Mouse (Mus musculus): ENCODE results near the gene Nr1h2. TPM values are rescaled to one million over a fixed set of nuclear protein-coding genes. Genes with fewer than 3 reads are reported as not detected.

Gene Nr1h2
- 70.2 and 72.1 TPM in 2 replicates for polyA plus RNA-seq (2014; fragmentation: Nextera tagmentation; extraction: Ambion mirVana)

GRCm38 (mm10) chr7:44553826-44554225 is at the start of gene Nr1h2:
TSS of gene Nr1h2 (minus strand) at chr7:44553951.
- Histone ChIP-seq H3K4me3 (ENCODE audit: low read depth, low read length) (peak within 1 kb of the TSS; percentile 85), H3K9me3 (ENCODE audit: control insufficient read depth, low read length) (no peaks in the 10 kb centered on the region), H3K4me1 (ENCODE audit: control insufficient read depth, insufficient read depth, low read length) (peaks cover 3% of the 10 kb centered on the region; the same call in 1 of the 2 replicates), H3K27ac (replicated peaks; ENCODE audit: low read depth, low read length) (peak within 1 kb of the TSS; percentile 79), H3K9ac (ENCODE audit: low read length) (peak within 1 kb of the TSS; percentile 66), H3K4me2 (ENCODE audit: low read depth, severe bottlenecking) (peak within 1 kb of the TSS; percentile 68), H3K36me3 (ENCODE audit: control insufficient read depth, insufficient read depth, low read length) (peaks cover 21% of the 10 kb centered on the region), H3K27me3 (ENCODE audit: control insufficient read depth, insufficient read depth, low read length) (no peaks in the 10 kb centered on the region)
- peak; percentile 75 for ATAC-seq (ENCODE audit: insufficient number of reproducible peaks, low FRiP score, low TSS enrichment, low read depth)
- peak; percentile 98 for DNase-seq (ENCODE audit: low spot score)
- under 1% methylated on average over 22 of the region's 22 CpGs for WGBS

DNA sequence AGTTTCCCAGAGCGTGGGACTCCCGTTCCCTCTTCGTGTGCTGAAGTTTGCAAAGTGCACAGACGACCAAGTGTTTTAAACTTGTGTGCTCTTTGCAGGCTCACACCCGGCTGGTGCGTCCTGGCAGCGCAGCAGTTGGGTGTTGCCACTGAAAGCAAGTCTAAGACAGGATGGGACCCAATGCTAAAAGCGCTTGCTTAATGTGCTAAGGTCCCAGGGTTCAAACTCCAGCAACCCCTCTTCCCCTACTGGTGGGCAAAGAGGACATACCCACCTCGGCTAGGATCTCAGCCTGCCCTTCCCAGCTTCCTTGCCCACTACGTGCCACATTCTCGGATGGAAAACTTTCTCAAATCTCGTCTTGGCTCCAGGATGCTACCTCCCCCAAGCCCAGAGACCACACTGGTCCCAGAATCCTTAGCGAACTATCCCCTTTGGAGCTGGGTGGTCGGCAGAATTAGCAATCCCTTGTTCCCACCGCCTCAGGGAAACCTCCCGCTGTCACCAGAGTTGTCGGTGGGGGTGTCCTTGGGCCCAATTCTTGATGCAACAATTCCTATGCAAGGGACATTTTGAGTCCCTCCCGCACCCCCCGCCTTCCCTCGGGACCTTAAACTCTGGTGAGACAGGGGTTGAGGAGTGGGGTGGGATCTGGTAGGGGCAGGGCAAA is 49.6 kb upstream of the Nr1h2 start:
- DNase-seq (ENCODE audit: low spot score) (peak; percentile 30), ATAC-seq (ENCODE audit: insufficient number of reproducible peaks, low FRiP score, low TSS enrichment, low read depth) (no peak)
- Histone ChIP-seq H3K9me3 (ENCODE audit: control insufficient read depth, low read length) (no peaks in the 10 kb centered on the region), H3K4me2 (ENCODE audit: low read depth, severe bottlenecking) (peak overlapping the region; percentile 40), H3K36me3 (ENCODE audit: control insufficient read depth, insufficient read depth, low read length) (no peaks in the 10 kb centered on the region), H3K27me3 (ENCODE audit: control insufficient read depth, insufficient read depth, low read length) (peaks cover 43% of the 10 kb centered on the region), H3K4me1 (ENCODE audit: control insufficient read depth, insufficient read depth, low read length) (peaks cover 6% of the 10 kb centered on the region), H3K9ac (ENCODE audit: low read length) (no peak overlapping the region), H3K4me3 (ENCODE audit: low read depth, low read length) (peak overlapping the region; percentile 17; the same call in 1 of the 2 replicates), H3K27ac (replicated peaks; ENCODE audit: low read depth, low read length) (no peak overlapping the region)
- whole genome bisulfite sequencing, result 3% methylated on average over 20 of the region's 20 CpGs

DNA sequence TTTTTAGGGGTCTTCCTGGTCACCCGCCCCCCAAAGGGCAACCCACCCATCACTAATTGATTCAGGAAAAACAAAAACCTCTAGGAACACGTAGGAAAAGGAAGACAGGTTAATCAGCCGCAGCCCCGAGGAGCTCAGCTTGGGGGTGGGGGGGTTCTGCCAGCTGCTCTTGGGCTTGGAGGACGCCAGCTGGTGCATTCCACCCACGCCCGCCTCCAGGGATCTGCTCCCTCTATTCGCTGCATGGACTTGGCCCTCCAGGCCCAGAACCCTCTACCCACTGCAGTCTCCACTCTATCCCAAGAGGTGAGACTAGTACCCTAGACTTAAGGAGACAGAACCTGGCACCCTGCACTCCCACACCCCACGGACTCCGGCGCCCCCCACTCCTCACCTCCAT is 48.7 kb upstream of the Nr1h2 start:
- ATAC-seq (ENCODE audit: insufficient number of reproducible peaks, low FRiP score, low TSS enrichment, low read depth), result no peak
- Histone ChIP-seq H3K9ac (ENCODE audit: low read length) (no peak overlapping the region), H3K36me3 (ENCODE audit: control insufficient read depth, insufficient read depth, low read length) (no peaks in the 10 kb centered on the region), H3K4me2 (ENCODE audit: low read depth, severe bottlenecking) (no peak overlapping the region), H3K4me3 (ENCODE audit: low read depth, low read length) (no peak overlapping the region), H3K9me3 (ENCODE audit: control insufficient read depth, low read length) (no peaks in the 10 kb centered on the region), H3K27me3 (ENCODE audit: control insufficient read depth, insufficient read depth, low read length) (peaks cover 41% of the 10 kb centered on the region), H3K27ac (replicated peaks; ENCODE audit: low read depth, low read length) (no peak overlapping the region), H3K4me1 (ENCODE audit: control insufficient read depth, insufficient read depth, low read length) (peaks cover 6% of the 10 kb centered on the region)
- peak; percentile 38 for DNase-seq (ENCODE audit: low spot score)
- 16% methylated on average over 11 of the region's 11 CpGs for WGBS

GRCm38 (mm10) chr7:44601646-44602045 is 47.9 kb upstream of the Nr1h2 start:
- peaks cover 37% of the 10 kb centered on the region for H3K27me3 ChIP-seq (ENCODE audit: control insufficient read depth, insufficient read depth, low read length)
- ATAC-seq (ENCODE audit: insufficient number of reproducible peaks, low FRiP score, low TSS enrichment, low read depth) (no peak), DNase-seq (ENCODE audit: low spot score) (no peak)
- 12% methylated on average over 19 of the region's 19 CpGs for WGBS
- H3K9ac ChIP-seq (ENCODE audit: low read length), result no peak overlapping the region
- H3K4me2 ChIP-seq (ENCODE audit: low read depth, severe bottlenecking), result no peak overlapping the region
- H3K4me1 ChIP-seq (ENCODE audit: control insufficient read depth, insufficient read depth, low read length), result peaks cover 6% of the 10 kb centered on the region
- no peak overlapping the region; the same call in 1 of the 2 replicates for H3K27ac ChIP-seq (replicated peaks; ENCODE audit: low read depth, low read length)
- no peaks in the 10 kb centered on the region for H3K36me3 ChIP-seq (ENCODE audit: control insufficient read depth, insufficient read depth, low read length)
- H3K4me3 ChIP-seq (ENCODE audit: low read depth, low read length), result no peak overlapping the region
- no peaks in the 10 kb centered on the region for H3K9me3 ChIP-seq (ENCODE audit: control insufficient read depth, low read length)

DNA sequence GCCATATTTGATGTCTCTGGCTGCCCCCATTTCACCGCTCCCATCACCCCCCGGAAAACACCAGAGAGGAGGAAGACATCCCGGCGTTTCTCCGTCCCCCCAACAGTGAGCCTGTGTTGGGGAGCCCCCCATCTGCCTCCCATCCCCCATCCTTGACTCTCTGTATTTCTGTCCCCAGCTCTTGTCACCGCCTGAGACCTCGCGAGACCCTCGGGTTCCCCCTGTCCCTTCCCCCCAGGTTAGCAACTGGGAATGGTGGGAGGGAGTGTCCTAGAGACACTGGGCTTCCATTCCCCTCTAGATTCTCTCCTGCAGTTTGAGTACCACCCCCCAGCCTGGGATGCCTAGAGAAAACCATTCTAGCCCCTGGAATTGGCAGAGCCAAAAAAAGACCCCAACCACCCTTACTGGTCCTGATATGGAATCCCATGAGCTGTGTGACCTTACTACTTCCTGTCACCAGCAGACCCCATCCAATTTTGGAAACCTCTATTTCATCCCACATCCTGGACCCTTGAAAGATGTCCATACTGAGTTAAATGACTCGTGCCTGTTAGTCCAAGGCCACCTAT is 47.0 kb upstream of the Nr1h2 start:
- Histone ChIP-seq H3K4me3 (ENCODE audit: low read depth, low read length) (no peak overlapping the region), H3K9me3 (ENCODE audit: control insufficient read depth, low read length) (no peaks in the 10 kb centered on the region), H3K4me1 (ENCODE audit: control insufficient read depth, insufficient read depth, low read length) (peaks cover 6% of the 10 kb centered on the region), H3K27ac (replicated peaks; ENCODE audit: low read depth, low read length) (no peak overlapping the region), H3K9ac (ENCODE audit: low read length) (no peak overlapping the region), H3K27me3 (ENCODE audit: control insufficient read depth, insufficient read depth, low read length) (peaks cover 28% of the 10 kb centered on the region), H3K4me2 (ENCODE audit: low read depth, severe bottlenecking) (no peak overlapping the region), H3K36me3 (ENCODE audit: control insufficient read depth, insufficient read depth, low read length) (no peaks in the 10 kb centered on the region)
- ATAC-seq (ENCODE audit: insufficient number of reproducible peaks, low FRiP score, low TSS enrichment, low read depth), result no peak
- 78% methylated on average over 10 of the region's 10 CpGs for WGBS
- no peak for DNase-seq (ENCODE audit: low spot score)

DNA sequence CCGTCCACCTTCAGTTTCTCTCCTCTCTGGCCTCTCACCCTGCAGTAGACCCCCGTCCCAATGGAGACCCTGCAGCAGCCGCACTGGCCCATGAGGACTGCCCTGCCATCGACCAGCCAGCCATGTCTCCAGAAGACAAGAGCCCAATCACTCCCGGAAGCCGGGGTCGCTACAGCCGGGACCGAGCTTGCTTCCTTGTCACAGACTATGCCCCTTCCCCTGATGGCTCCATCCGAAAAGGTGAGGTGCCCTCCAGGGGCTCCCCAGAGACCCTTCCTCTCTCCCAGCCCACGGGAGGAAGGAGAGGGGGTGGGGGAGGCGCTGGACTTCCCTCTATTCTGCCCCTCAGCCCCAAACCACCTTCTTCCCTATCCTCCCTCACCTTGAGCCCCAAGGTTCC is 44.6 kb upstream of the Nr1h2 start:
- Histone ChIP-seq H3K36me3 (ENCODE audit: control insufficient read depth, insufficient read depth, low read length) (no peaks in the 10 kb centered on the region), H3K4me2 (ENCODE audit: low read depth, severe bottlenecking) (no peak overlapping the region), H3K9me3 (ENCODE audit: control insufficient read depth, low read length) (no peaks in the 10 kb centered on the region), H3K27ac (replicated peaks; ENCODE audit: low read depth, low read length) (no peak overlapping the region), H3K4me3 (ENCODE audit: low read depth, low read length) (no peak overlapping the region), H3K9ac (ENCODE audit: low read length) (no peak overlapping the region), H3K27me3 (ENCODE audit: control insufficient read depth, insufficient read depth, low read length) (peaks cover 23% of the 10 kb centered on the region), H3K4me1 (ENCODE audit: control insufficient read depth, insufficient read depth, low read length) (peaks cover 9% of the 10 kb centered on the region)
- no peak for ATAC-seq (ENCODE audit: insufficient number of reproducible peaks, low FRiP score, low TSS enrichment, low read depth)
- no peak for DNase-seq (ENCODE audit: low spot score)
- WGBS, result 77% methylated on average over 12 of the region's 12 CpGs

GRCm38 (mm10) chr7:44597666-44598065 is 43.9 kb upstream of the Nr1h2 start:
- 87% methylated on average over 4 of the region's 4 CpGs for WGBS
- no peak overlapping the region for H3K4me3 ChIP-seq (ENCODE audit: low read depth, low read length)
- no peak overlapping the region for H3K9ac ChIP-seq (ENCODE audit: low read length)
- DNase-seq (ENCODE audit: low spot score) (no peak), ATAC-seq (ENCODE audit: insufficient number of reproducible peaks, low FRiP score, low TSS enrichment, low read depth) (no peak)
- H3K4me1 ChIP-seq (ENCODE audit: control insufficient read depth, insufficient read depth, low read length), result peaks cover 9% of the 10 kb centered on the region
- H3K27me3 ChIP-seq (ENCODE audit: control insufficient read depth, insufficient read depth, low read length), result peaks cover 28% of the 10 kb centered on the region
- no peak overlapping the region for H3K27ac ChIP-seq (replicated peaks; ENCODE audit: low read depth, low read length)
- H3K9me3 ChIP-seq (ENCODE audit: control insufficient read depth, low read length), result no peaks in the 10 kb centered on the region
- H3K36me3 ChIP-seq (ENCODE audit: control insufficient read depth, insufficient read depth, low read length), result no peaks in the 10 kb centered on the region
- no peak overlapping the region for H3K4me2 ChIP-seq (ENCODE audit: low read depth, severe bottlenecking)

GRCm38 (mm10) chr7:44596996-44597538 is 43.3 kb upstream of the Nr1h2 start:
- Histone ChIP-seq H3K36me3 (ENCODE audit: control insufficient read depth, insufficient read depth, low read length) (no peaks in the 10 kb centered on the region), H3K4me1 (ENCODE audit: control insufficient read depth, insufficient read depth, low read length) (0 out of 2 replicates have a peak, but pooled peaks cover 3% of the 10 kb centered on the region), H3K4me3 (ENCODE audit: low read depth, low read length) (no peak overlapping the region), H3K27ac (replicated peaks; ENCODE audit: low read depth, low read length) (no peak overlapping the region), H3K27me3 (ENCODE audit: control insufficient read depth, insufficient read depth, low read length) (peaks cover 28% of the 10 kb centered on the region), H3K4me2 (ENCODE audit: low read depth, severe bottlenecking) (no peak overlapping the region), H3K9me3 (ENCODE audit: control insufficient read depth, low read length) (no peaks in the 10 kb centered on the region), H3K9ac (ENCODE audit: low read length) (no peak overlapping the region)
- 46% methylated on average over 5 of the region's 5 CpGs for WGBS
- no peak for ATAC-seq (ENCODE audit: insufficient number of reproducible peaks, low FRiP score, low TSS enrichment, low read depth)
- no peak for DNase-seq (ENCODE audit: low spot score)
